Mouse (Mus musculus) heart, postnatal 0 days (tissue): ENCODE data around the gene Lmf1.

Source experiments
- CTCF ChIP-seq: IDR thresholded peaks from 2 replicates; pipeline ENCODE4 v1.5.1; 2016; ENCODE audit warnings: antibody characterized with exemption, control low read depth, low read depth
- EP300 ChIP-seq: IDR thresholded peaks from 2 replicates; pipeline ENCODE4 v1.6.1; 2016; ENCODE audit warnings: antibody characterized with exemption, low read depth

DNA sequence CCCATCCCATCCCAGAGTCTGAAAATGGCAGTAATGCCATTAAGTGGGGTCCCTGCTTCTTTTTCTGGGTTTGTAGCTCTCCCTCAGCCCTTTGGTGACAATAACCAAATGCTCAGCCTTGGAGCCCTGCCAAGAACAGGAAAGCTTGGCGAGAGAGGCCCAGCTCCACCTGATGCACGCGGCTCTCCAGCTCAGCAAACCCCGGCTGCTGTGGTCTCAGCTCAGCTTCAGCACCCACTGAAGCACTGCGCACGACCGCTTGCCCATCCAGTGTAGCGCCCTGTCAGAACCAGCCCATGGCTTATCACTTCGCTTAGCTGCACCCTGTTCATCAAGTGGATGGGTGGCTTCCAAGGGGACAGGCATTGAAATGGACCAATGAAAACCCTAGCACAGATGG is 31.3 kb downstream of the Lmf1 start:
- no peak for TF ChIP-seq EP300
- no peak for TF ChIP-seq CTCF
